Mouse (Mus musculus) liver, embryonic 18 days (tissue): ENCODE data around the gene Polr1c. TPM values are rescaled to one million over a fixed set of nuclear protein-coding genes. Genes with fewer than 3 reads are reported as not detected.

Experiments
- polyA plus RNA-seq: library from polyadenylated mRNA; depleted of rRNA; stranded (reverse); fragments of >200 nt; gene quantifications from 2 replicates; pipeline ENCODE4 v1.2.3, GENCODE M21; 2012; rRNA removed

The Polr1c gene
- 31.3 and 34.1 TPM in 2 replicates for polyA plus RNA-seq

DNA sequence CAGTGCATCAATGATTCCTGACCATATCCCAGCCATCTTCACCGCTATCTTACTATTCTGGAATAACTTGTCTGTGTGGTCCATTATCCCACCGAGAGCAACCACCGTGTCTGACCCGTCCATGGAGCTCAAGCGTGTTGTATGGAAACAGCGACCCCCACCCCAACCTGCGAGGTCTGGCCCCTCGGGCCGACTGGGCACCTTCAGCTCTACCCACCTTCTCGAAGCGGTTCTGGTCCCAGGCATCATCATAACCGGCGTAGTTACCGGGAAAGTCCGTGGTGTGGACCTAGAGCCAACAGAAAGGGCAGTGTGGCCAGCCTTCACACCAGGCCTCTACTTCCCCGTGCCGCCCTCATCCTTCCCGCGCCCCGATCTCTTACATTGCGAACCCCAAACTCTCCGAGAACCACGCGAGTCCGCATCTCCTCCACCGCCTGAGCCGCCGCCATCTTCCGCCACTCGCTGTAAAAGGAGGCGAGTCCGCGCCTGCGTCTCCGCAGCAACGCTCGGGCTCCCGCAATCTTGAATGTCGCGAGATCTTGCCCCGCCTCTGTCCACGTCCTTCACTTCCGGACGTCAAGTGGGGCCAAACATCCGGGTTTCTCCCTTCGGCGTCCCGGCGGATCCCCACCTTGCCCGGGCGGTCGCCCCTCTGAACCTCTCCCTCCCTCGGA, at the start of gene Polr1c, which contains the start of gene Yipf3:
Polr1c (minus strand) TSS at position 543 of the 677 bp plus-strand sequence.
Yipf3 (plus strand) TSS at position 569 of the 677 bp plus-strand sequence.

DNA sequence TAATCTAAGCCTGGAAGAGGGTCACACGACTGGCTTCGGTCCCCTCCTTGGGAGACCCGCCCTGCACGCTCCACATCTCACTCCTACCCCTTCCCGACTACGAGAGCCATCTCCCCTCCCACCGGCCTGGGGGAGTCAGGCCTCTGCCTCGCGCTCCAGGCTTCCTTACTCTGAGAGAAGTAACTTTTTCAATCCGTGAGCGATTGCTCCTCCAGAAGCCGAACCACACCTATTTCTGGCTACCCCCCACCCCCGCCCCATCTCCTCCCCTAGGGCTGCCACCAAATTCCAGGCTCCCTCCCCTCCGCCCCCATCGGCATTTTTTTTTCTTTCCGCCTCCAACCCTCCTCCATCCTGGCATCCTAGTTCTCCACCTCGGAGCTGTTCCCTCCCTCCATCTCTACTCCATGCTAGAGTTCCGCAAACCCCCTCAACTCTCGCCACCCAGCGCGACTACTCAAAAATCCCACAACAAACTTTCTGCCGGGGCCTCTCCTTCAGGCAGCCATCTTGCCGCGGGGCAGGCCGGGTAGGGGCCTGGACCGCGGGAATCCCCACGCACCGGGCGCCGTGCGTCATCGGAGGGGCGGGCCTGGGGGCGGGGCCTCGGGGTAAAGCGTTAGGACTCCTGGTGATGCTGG, 34.7 kb upstream of the Polr1c start, which contains the start of gene Tjap1:
Tjap1 (minus strand) TSS at position 544 of the 641 bp plus-strand sequence.

DNA sequence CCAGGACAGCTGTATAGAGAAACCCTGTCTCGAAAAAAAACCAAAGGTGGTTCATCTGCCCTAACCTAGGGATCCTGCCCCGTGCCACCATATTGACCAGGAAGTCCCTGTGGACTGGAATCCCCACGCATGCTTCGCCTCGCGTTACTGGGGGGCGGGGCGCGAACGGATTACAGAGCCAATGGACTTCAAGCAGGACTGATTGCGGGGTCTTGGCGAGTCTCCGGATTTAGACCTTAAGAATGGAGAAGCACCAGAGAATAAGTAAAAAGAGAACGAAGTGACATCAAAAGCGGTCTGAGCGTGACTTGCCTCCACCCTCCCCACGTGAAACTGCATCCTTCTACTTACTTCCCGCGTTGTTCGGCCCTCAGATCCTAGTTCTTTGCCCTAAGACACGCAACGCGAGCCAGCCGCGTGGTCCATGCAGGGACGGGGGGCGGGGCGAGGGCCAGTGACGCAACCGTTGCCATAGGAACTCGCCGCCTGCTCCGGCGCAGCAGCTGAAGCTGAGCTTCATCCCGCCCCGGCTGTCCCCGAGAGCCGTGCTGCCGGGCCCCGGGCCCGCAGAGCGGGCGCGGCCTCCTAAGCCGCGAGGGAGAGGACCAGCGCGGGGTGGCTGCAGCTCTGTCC, 5.7 kb upstream of the Polr1c start, which contains the start of gene Lrrc73:
Lrrc73 (plus strand) TSS at position 80 of the 633 bp plus-strand sequence.

DNA sequence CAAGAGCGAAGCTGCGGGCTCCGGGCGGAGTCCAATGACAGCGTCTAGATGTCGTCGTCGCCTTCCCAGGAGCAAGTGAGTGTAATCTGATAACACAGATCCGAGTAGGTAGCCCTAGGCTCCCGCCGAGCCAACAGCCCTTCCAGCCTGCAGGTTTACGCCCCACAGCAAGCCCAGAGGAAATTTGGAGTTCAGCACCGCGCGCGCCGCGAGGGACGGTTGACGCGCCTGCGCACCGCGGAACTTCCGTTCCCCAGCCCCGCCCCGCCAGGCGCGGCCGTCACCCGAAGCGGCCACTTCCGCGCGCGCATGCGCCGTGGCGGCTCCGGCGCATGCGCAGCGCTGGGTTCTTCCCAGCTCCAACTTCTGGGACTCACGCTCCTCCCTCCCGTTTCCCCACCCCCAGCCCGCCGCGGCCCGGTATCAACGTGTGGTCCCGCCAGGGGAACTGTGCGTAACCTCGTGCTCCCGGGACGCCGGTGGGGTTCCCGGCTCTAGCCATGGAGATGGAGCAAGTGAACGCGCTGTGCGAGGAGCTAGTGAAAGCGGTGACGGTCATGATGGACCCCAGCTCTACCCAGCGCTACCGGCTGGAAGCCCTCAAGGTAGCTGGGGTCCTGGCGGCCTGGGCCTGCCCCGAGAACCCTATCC, 45.3 kb downstream of the Polr1c start, which contains the start of the genes Polh and Xpo5:
Polh (minus strand) TSS at position 225 of the 651 bp plus-strand sequence.
Xpo5 (plus strand) TSS at position 362 of the 651 bp plus-strand sequence.

Other genes with a start within 250 kb of the Polr1c start
- gene Vegfa, start 215.7 kb downstream of the Polr1c start, polyA plus RNA-seq = 95.8 and 106 TPM in 2 replicates
- 24.6 and 25.1 TPM in 2 replicates for gene Mrps18a, start 137.1 kb downstream of the Polr1c start, polyA plus RNA-seq
- gene Rsph9, start 103.8 kb downstream of the Polr1c start, polyA plus RNA-seq = 1.4 and 1.6 TPM in 2 replicates
- 19.4 and 20.0 TPM in 2 replicates for gene Mad2l1bp, start 94.5 kb downstream of the Polr1c start, polyA plus RNA-seq
- gene Gtpbp2, start 87.0 kb downstream of the Polr1c start, polyA plus RNA-seq = 88.1 and 108 TPM in 2 replicates
- 5.7 and 5.9 TPM in 2 replicates for gene Polh, start 45.4 kb downstream of the Polr1c start, polyA plus RNA-seq
- 10.5 and 11.9 TPM in 2 replicates for gene Xpo5, start 45.3 kb downstream of the Polr1c start, polyA plus RNA-seq
- gene Yipf3, start within 50 bp of the Polr1c start, polyA plus RNA-seq = 36.4 and 36.8 TPM in 2 replicates
- 0.08 and 0.12 TPM in 2 replicates for gene Lrrc73, start 5.5 kb upstream of the Polr1c start, polyA plus RNA-seq
- 9.1 and 9.2 TPM in 2 replicates for gene Tjap1, start 35.0 kb upstream of the Polr1c start, polyA plus RNA-seq
- 0.02 TPM in 2 replicates for gene Dlk2, start 49.4 kb upstream of the Polr1c start, polyA plus RNA-seq
- 2.9 and 3.6 TPM in 2 replicates for gene Abcc10, start 80.3 kb upstream of the Polr1c start, polyA plus RNA-seq
- gene Zfp318, start 135.7 kb upstream of the Polr1c start, polyA plus RNA-seq = 2.4 and 2.8 TPM in 2 replicates
- gene Crip3, start 180.9 kb upstream of the Polr1c start, polyA plus RNA-seq = 0.10 and 0.14 TPM in 2 replicates
- not detected in 2 replicates for gene Slc22a7, start 190.4 kb upstream of the Polr1c start, polyA plus RNA-seq
- gene Ttbk1, start 239.6 kb upstream of the Polr1c start, polyA plus RNA-seq = 0.01 TPM in 2 replicates
- 6.1 TPM in 2 replicates for gene Dnph1, start 248.7 kb upstream of the Polr1c start, polyA plus RNA-seq